Mouse (Mus musculus) myocyte (in vitro differentiated cells): ENCODE results near the gene Slc35f4. TPM values are rescaled to one million over a fixed set of nuclear protein-coding genes. Genes with fewer than 3 reads are reported as not detected.

ENCODE experiments used
- H3K27me3 ChIP-seq: one replicate; pipeline ENCODE4 v1.6.1; 2011; ENCODE audit not compliant: control insufficient read depth, insufficient read depth, insufficient read length
- H3K36me3 ChIP-seq: one replicate; pipeline ENCODE4 v1.6.1; 2011; ENCODE audit not compliant: control insufficient read depth, insufficient read depth
- H3K4me2 ChIP-seq: one replicate; pipeline ENCODE4 v1.6.1; 2011; ENCODE audit warnings: low read depth, control low read depth
- H3K4me3 ChIP-seq: one replicate; pipeline ENCODE4 v1.5.1; 2011; ENCODE audit warnings: mild to moderate bottlenecking, control low read depth, moderate library complexity
- H3K79me2 ChIP-seq: one replicate; pipeline ENCODE4 v1.6.1; 2011; ENCODE audit not compliant: control insufficient read depth, insufficient read depth
- H3ac ChIP-seq: one replicate; pipeline ENCODE4 v1.6.1; 2011; ENCODE audit not compliant: control insufficient read depth, insufficient read length
- CEBPB ChIP-seq: IDR thresholded peaks from 2 replicates; pipeline ENCODE4 v1.6.1; 2011; ENCODE audit warnings: mild to moderate bottlenecking, moderate library complexity; ENCODE audit not compliant: poor library complexity, insufficient read depth, severe bottlenecking
- E2F4 ChIP-seq: IDR thresholded peaks from one replicate; pipeline ENCODE4 v1.6.1; 2011; ENCODE audit warnings: mild to moderate bottlenecking, control low read depth, moderate library complexity; ENCODE audit not compliant: insufficient read depth
- MAX ChIP-seq: IDR thresholded peaks from one replicate; pipeline ENCODE4 v1.6.1; 2011; ENCODE audit warnings: low read depth, mild to moderate bottlenecking, control low read depth
- MYOD1 ChIP-seq, 3 experiments: IDR thresholded peaks; one replicate each; pipeline ENCODE4 v1.6.1; 2011; ENCODE audit warnings: control low read depth in 2 of 3, low read depth in 2 of 3, mild to moderate bottlenecking in 2 of 3, moderate library complexity in 1 of 3; ENCODE audit not compliant: insufficient read length in 2 of 3, control insufficient read depth in 1 of 3
- MYOG ChIP-seq, 3 experiments: IDR thresholded peaks; one replicate each; pipeline ENCODE4 v1.6.1; 2011; ENCODE audit warnings: control low read depth in 2 of 3, low read depth in 2 of 3, mild to moderate bottlenecking in 2 of 3; ENCODE audit not compliant: insufficient read length in 2 of 3, control insufficient read depth in 1 of 3, insufficient read depth in 1 of 3
- POLR2A ChIP-seq: IDR thresholded peaks from one replicate; pipeline ENCODE4 v1.6.1; 2011; ENCODE audit warnings: low read depth, mild to moderate bottlenecking, control low read depth, moderate library complexity; ENCODE audit not compliant: insufficient read length
- POLR2AphosphoS2 ChIP-seq: IDR thresholded peaks from one replicate; pipeline ENCODE4 v1.6.1; 2011; ENCODE audit warnings: low read depth, control low read depth; ENCODE audit not compliant: insufficient read length
- REST ChIP-seq: IDR thresholded peaks from one replicate; pipeline ENCODE4 v1.6.1; 2011; ENCODE audit warnings: mild to moderate bottlenecking, control low read depth, moderate library complexity; ENCODE audit not compliant: insufficient read depth, insufficient read length
- SRF ChIP-seq: IDR thresholded peaks from one replicate; pipeline ENCODE4 v1.6.1; 2011; ENCODE audit warnings: low read depth; ENCODE audit not compliant: control insufficient read depth, insufficient read length
- TCF12 ChIP-seq: IDR thresholded peaks from one replicate; pipeline ENCODE4 v1.6.1; 2011; ENCODE audit warnings: mild to moderate bottlenecking, control low read depth; ENCODE audit not compliant: poor library complexity, insufficient read depth, severe bottlenecking
- TCF3 ChIP-seq: IDR thresholded peaks from one replicate; pipeline ENCODE4 v1.6.1; 2011; ENCODE audit warnings: low read depth, control low read depth; ENCODE audit not compliant: insufficient read length
- USF1 ChIP-seq: IDR thresholded peaks from one replicate; pipeline ENCODE4 v1.6.1; 2011; ENCODE audit warnings: low read depth, mild to moderate bottlenecking, control low read depth, moderate library complexity
- polyA plus RNA-seq: library from polyadenylated mRNA; unstranded; fragments of >200 nt; fragmentation: generic; extraction: Trizol; gene quantifications from one replicate; pipeline ENCODE4 v1.2.1, GENCODE M21; 2012; ENCODE audit warnings: missing spikeins

Gene Slc35f4
- polyA plus RNA-seq, 1 experiment = not detected

- Histone ChIP-seq H3K79me2 (no peaks in the 10 kb centered on the region), H3ac (no peak overlapping the region), H3K4me3 (no peak overlapping the region), H3K36me3 (no peaks in the 10 kb centered on the region), H3K4me2 (no peak overlapping the region), H3K27me3 (no peaks in the 10 kb centered on the region)
- TF ChIP-seq TCF3 (no peak), REST (no peak)
These were observed 177.5 kb downstream of the Slc35f4 start for GRCm38 (mm10) chr14:49348164-49348896.

GRCm38 (mm10) chr14:49345835-49346234 lies 180.0 kb downstream of the Slc35f4 start:
- Histone ChIP-seq H3K4me2 (no peak overlapping the region), H3K36me3 (no peaks in the 10 kb centered on the region), H3K27me3 (no peaks in the 10 kb centered on the region), H3K79me2 (no peaks in the 10 kb centered on the region), H3ac (no peak overlapping the region), H3K4me3 (no peak overlapping the region)
- TF ChIP-seq MYOD1 (IDR thresholded peaks at IDR 0.05; ENCODE audit: control insufficient read depth in 1 of 3, insufficient read length in 2 of 3, low read depth in 2 of 3) (no peak), E2F4 (no peak), MYOG (IDR thresholded peaks at IDR 0.05; ENCODE audit: control insufficient read depth in 1 of 3, insufficient read depth in 1 of 3, insufficient read length in 2 of 3, low read depth in 2 of 3) (no peak), TCF3 (no peak), REST (no peak), USF1 (no peak), TCF12 (no peak), SRF (no peak), POLR2A (no peak), CEBPB (no peak)

- H3ac ChIP-seq = no peak overlapping the region
- TF ChIP-seq TCF12 = no peak
- no peak for TF ChIP-seq CEBPB
- TF ChIP-seq POLR2AphosphoS2 = no peak
- no peak for TF ChIP-seq MYOD1 (IDR thresholded peaks at IDR 0.05; ENCODE audit: control insufficient read depth in 1 of 3, insufficient read length in 2 of 3, low read depth in 2 of 3)
- TF ChIP-seq E2F4 = no peak
- H3K4me3 ChIP-seq = no peak overlapping the region
- H3K36me3 ChIP-seq = no peaks in the 10 kb centered on the region
- H3K27me3 ChIP-seq = no peaks in the 10 kb centered on the region
- no peak overlapping the region for H3K4me2 ChIP-seq
- H3K79me2 ChIP-seq = no peaks in the 10 kb centered on the region
These were observed 188.8 kb downstream of the Slc35f4 start for GRCm38 (mm10) chr14:49337011-49337410.

DNA sequence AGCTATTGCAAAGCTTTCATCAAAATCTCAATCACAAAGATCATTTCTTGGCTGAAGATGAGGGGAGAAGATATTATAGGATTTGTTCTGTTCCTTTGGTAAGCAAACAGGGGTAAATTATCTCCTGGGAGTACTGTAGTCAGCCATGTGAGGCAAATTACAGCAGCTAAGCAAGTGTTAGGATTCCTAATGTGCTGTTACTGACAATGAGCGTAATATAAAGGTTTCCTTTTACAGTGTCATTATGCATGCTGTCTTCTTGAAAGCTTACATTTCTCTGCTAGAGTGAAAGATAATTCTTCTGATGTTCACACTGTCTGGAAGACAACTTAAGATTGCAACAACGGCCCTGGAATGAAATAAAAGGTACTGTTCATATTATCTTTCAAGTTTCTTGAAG lies 192.0 kb downstream of the Slc35f4 start:
- Histone ChIP-seq H3K79me2 (no peaks in the 10 kb centered on the region), H3ac (no peak overlapping the region), H3K27me3 (no peaks in the 10 kb centered on the region), H3K36me3 (no peaks in the 10 kb centered on the region), H3K4me2 (no peak overlapping the region), H3K4me3 (no peak overlapping the region)
- TF ChIP-seq MAX (no peak), POLR2A (no peak)

GRCm38 (mm10) chr14:49316493-49316894 lies 209.4 kb downstream of the Slc35f4 start:
- H3K4me2 ChIP-seq = no peak overlapping the region
- no peak overlapping the region for H3ac ChIP-seq
- H3K36me3 ChIP-seq = no peaks in the 10 kb centered on the region
- no peak overlapping the region for H3K4me3 ChIP-seq
- H3K27me3 ChIP-seq = no peaks in the 10 kb centered on the region
- H3K79me2 ChIP-seq = no peaks in the 10 kb centered on the region
- no peak for TF ChIP-seq POLR2A
- TF ChIP-seq MYOD1 (IDR thresholded peaks at IDR 0.05; ENCODE audit: control insufficient read depth in 1 of 3, insufficient read length in 2 of 3, low read depth in 2 of 3) = no peak
- TF ChIP-seq TCF12 = no peak
- no peak for TF ChIP-seq MAX
- no peak for TF ChIP-seq TCF3
- no peak for TF ChIP-seq POLR2AphosphoS2

DNA sequence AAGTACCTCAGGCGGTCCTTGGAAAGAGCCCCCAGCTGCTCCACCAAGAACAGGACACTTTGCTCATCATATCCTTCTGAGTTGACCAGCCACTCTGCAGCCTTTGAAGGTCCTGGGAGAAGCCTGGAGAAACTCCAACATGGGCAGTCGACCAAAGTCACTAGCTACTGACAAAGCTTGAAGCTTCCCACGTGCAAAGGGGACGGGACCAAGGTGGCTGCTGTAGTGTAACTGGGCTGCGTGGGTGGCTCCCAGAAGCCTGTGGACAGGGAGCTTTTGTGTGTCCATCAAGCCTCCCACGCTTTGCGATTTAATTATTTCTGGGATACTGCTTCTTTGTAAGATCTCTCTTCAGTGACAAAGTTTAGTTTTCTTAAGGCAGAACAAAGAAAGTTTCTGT lies 211.9 kb downstream of the Slc35f4 start:
- no peak overlapping the region for H3K4me3 ChIP-seq
- no peaks in the 10 kb centered on the region for H3K36me3 ChIP-seq
- no peaks in the 10 kb centered on the region for H3K27me3 ChIP-seq
- TF ChIP-seq TCF3 = no peak
- no peak for TF ChIP-seq POLR2A
- no peak for TF ChIP-seq CEBPB
- no peak for TF ChIP-seq USF1
- TF ChIP-seq POLR2AphosphoS2 = no peak
- no peak for TF ChIP-seq SRF
- no peak for TF ChIP-seq E2F4
- TF ChIP-seq MYOG (IDR thresholded peaks at IDR 0.05; ENCODE audit: control insufficient read depth in 1 of 3, insufficient read depth in 1 of 3, insufficient read length in 2 of 3, low read depth in 2 of 3) = no peak
- H3K4me2 ChIP-seq = no peak overlapping the region
- H3K79me2 ChIP-seq = no peaks in the 10 kb centered on the region
- no peak overlapping the region for H3ac ChIP-seq
